8 mouse cellular contexts compared by ENCODE assay signal in the genomic region with DNA sequence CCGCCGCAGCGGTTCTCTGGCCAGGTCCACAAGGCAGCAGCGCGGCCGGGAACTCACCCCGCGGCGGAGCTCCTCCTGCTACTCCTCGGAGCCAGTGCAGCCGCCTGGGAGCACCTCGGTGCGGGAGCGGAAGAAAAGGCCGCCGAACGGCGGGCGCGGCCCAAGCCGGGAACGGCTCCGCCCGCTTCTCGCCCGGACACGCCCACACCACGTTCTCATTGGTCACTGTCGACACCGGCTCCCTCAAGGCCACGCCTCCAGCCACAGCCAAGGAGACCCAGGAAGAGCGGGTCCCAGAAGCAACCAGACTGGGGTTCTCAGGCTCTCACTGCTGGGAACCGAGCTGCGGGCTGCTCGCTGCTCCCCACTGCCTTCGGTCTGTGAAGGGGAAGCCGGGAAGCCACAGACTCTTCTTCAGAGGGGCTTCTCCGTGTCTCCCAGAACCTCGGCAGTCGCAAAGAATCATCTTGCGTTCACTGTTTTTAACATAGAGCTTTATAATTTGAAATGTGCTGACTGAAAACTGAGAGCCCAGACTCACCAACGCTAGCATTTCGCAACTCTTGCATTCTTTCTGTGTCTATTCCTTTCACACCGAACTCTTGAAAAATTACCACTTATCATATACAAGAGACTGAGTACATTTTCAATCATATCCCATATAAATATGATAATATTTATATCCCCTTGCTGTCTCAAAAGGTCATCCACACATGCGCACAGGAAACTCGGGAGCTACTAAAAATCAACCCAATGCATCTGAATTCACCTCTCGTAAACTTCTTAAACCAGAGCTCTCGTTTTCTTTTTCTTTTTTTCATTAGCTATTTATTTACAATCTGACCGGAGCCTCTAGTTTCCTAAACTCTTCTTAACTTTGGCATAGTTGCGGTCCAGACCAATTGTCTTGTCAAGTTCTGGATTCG. TPM values are rescaled to one million over a fixed set of nuclear protein-coding genes. Genes with fewer than 3 reads are reported as not detected.
DNase-seq lines count a peak whose midpoint lies in the region; ATAC-seq and TF ChIP-seq lines count a peak whose summit lies in the region.

A gene (minus strand): TSS at position 170 of the 926 bp plus-strand sequence.

- H3K4me1 ChIP-seq in hindbrain, embryonic 16.5 days (ENCODE audit: control insufficient read depth, insufficient read depth, low read depth, low read length), result peaks cover 9% of the 10 kb centered on the region

- peaks cover 7% of the 10 kb centered on the region; the same call in 1 of the 2 replicates for H3K27me3 ChIP-seq in hindbrain, embryonic 16.5 days (replicated peaks; ENCODE audit: control insufficient read depth, insufficient read depth, low read length)

- no peak for TF ChIP-seq CTCF in left cerebral cortex, adult 2 months (IDR thresholded peaks at IDR 0.05)

- H3K4me3 ChIP-seq in hindbrain, embryonic 16.5 days (ENCODE audit: low read length), result peak within 1 kb of the TSS; percentile 78
- peak within 1 kb of the TSS; percentile 86 for H3K4me3 ChIP-seq in left cerebral cortex, adult 2 months

- ATAC-seq in hindbrain, embryonic 16.5 days, result peak; percentile 99
- peak; percentile 96 for ATAC-seq in megakaryocyte, adult 5-6 weeks (ENCODE audit: poor library complexity, severe bottlenecking)

- 7% methylated on average over 50 of the region's 51 CpGs for WGBS in hindbrain, embryonic 16.5 days

- peak within 1 kb of the TSS; percentile 88 for H3K9ac ChIP-seq in hindbrain, embryonic 16.5 days (ENCODE audit: low read depth, low read length)

- H3K9me3 ChIP-seq in hindbrain, embryonic 16.5 days (ENCODE audit: control insufficient read depth, low read length), result no peaks in the 10 kb centered on the region

- peak within 1 kb of the TSS; percentile 92 for H3K27ac ChIP-seq in hindbrain, embryonic 16.5 days (ENCODE audit: low read depth, low read length)
- H3K27ac ChIP-seq in left cerebral cortex, adult 2 months, result peak within 1 kb of the TSS; percentile 89

- DNase-seq in WW6 (ENCODE audit: low read depth, low spot score), result peak; percentile 91
- peak; percentile 86 to 93 for DNase-seq in cerebellum, postnatal 4 days (ENCODE audit: low spot score in 2 of 2)
- peak; percentile 97 for DNase-seq in gastrocnemius, adult 18-20 months (ENCODE audit: low spot score)
- peak; percentile 96 to 97 for DNase-seq in left cerebral cortex, adult 2 months (ENCODE audit: extremely low spot score in 1 of 2, low spot score in 2 of 2)
- DNase-seq in right cerebral cortex, adult 2 months (ENCODE audit: low spot score in 2 of 2), result peak; percentile 94 to 96
- DNase-seq in urinary bladder, postnatal 14 days (ENCODE audit: low spot score), result peak; percentile 98

- H3K4me2 ChIP-seq in hindbrain, embryonic 16.5 days (ENCODE audit: low read length), result peak within 1 kb of the TSS; percentile 77

- intact Hi-C loops in left cerebral cortex, adult 2 months (cut with DNase I), result loop anchor here (1.0 to 2.0 kb wide), 2 partner anchors 42 to 58 kb away; a partner anchor contains a TSS

- H3K36me3 ChIP-seq in hindbrain, embryonic 16.5 days (ENCODE audit: control insufficient read depth, insufficient read depth, low read length), result no peaks in the 10 kb centered on the region

RNA-seq across cellular contexts. Expression of the gene that starts here (rescaled TPM):
- 1 to 10 TPM; 6.6 to 9.2 TPM for total RNA-seq in gastrocnemius, adult 18-20 months (2021)
- polyA plus RNA-seq in hindbrain, embryonic 16.5 days (2015; fragmentation: Nextera tagmentation; extraction: Ambion mirVana), result 8.2 and 8.6 TPM in 2 replicates
- 10 to 100 TPM; 10.6 to 12.2 TPM for total RNA-seq in left cerebral cortex, adult 2 months (2021)
- total RNA-seq in megakaryocyte, adult 5-6 weeks (2015), result 19.8 and 21.6 TPM in 2 replicates
- 13.0 and 19.9 TPM in 2 replicates for total RNA-seq in megakaryocyte, adult 5-6 weeks (2017)

Comparison
In these comparisons a context has a peak if more than half of its experiments do, and no peak if none do; other contexts are left out.
1. Peak in every context shown above with its lines: DNase-seq, ATAC-seq, H3K4me3 ChIP-seq and H3K27ac ChIP-seq.